Mouse (Mus musculus) CH12.LX (cell line): ENCODE results near the gene Fgfr2.

ENCODE experiments used
- CHD1 ChIP-seq: IDR thresholded peaks from 2 replicates; pipeline ENCODE4 v1.6.1; 2012; ENCODE audit warnings: low read depth, low read length, improper control_type of control experiment, inconsistent platforms
- E2F4 ChIP-seq: IDR thresholded peaks from 2 replicates; pipeline ENCODE4 v1.6.1; 2011; ENCODE audit warnings: low read depth, low read length, improper control_type of control experiment; ENCODE audit not compliant: insufficient replicate concordance
- EP300 ChIP-seq: IDR thresholded peaks from 2 replicates; pipeline ENCODE4 v1.6.1; 2011; ENCODE audit warnings: low read length, improper control_type of control experiment
- POLR2A ChIP-seq: IDR thresholded peaks from 2 replicates; pipeline ENCODE4 v1.6.1; 2011; ENCODE audit warnings: low read depth, mild to moderate bottlenecking, improper control_type of control experiment, low read length
- RCOR1 ChIP-seq: conservative IDR thresholded peaks from 2 replicates; pipeline ENCODE4 v1.6.1; 2012; ENCODE audit warnings: low read depth, mild to moderate bottlenecking, inconsistent platforms, low read length, improper control_type of control experiment
- SIN3A ChIP-seq: IDR thresholded peaks from 2 replicates; pipeline ENCODE4 v1.6.1; 2012; ENCODE audit warnings: low read length, improper control_type of control experiment, inconsistent platforms
- USF1 ChIP-seq: IDR thresholded peaks from 2 replicates; pipeline ENCODE4 v1.6.1; 2014; ENCODE audit warnings: low read depth, mild to moderate bottlenecking, inconsistent platforms, low read length, improper control_type of control experiment

- TF ChIP-seq EP300 (no peak), POLR2A (no peak), RCOR1 (no peak), SIN3A (no peak), CHD1 (no peak), USF1 (no peak), E2F4 (no peak)
These were observed 2426.6 kb downstream of the Fgfr2 start for GRCm38 (mm10) chr7:130696347-130697234.
